Mouse (Mus musculus) hindbrain, embryonic 16.5 days (tissue): ENCODE measurements around the gene Iqschfp. TPM values are rescaled to one million over a fixed set of nuclear protein-coding genes. Genes with fewer than 3 reads are reported as not detected.

ENCODE experiments used
- ATAC-seq: fragments of 200-750 bp; cut with Nextera tagmentation; 2 replicates; pipeline ENCODE4 v1.8.0; 2017; ENCODE audit warnings: moderate TSS enrichment, moderate library complexity
- H3K27ac ChIP-seq: fragments of 300-500 bp; sonication (generic); 2 replicates; pipeline ENCODE4 v1.5.1; 2014; ENCODE audit warnings: low read depth, mild to moderate bottlenecking, control low read depth, low read length, moderate library complexity
- H3K27me3 ChIP-seq: fragments of 300-500 bp; sonication (generic); replicated peaks from 2 replicates; pipeline ENCODE4 v1.6.1; 2014; ENCODE audit warnings: low read length; ENCODE audit not compliant: control insufficient read depth, insufficient read depth
- H3K36me3 ChIP-seq: fragments of 300-500 bp; sonication (generic); 2 replicates; pipeline ENCODE4 v1.6.1; 2014; ENCODE audit warnings: mild to moderate bottlenecking, low read length, moderate library complexity, mixed read lengths; ENCODE audit not compliant: control insufficient read depth, insufficient read depth
- H3K4me1 ChIP-seq: fragments of 300-500 bp; sonication (generic); 2 replicates; pipeline ENCODE4 v1.6.1; 2014; ENCODE audit warnings: low read depth, low read length; ENCODE audit not compliant: control insufficient read depth, insufficient read depth
- H3K4me2 ChIP-seq: fragments of 300-500 bp; sonication (generic); 2 replicates; pipeline ENCODE4 v1.6.1; 2014; ENCODE audit warnings: mild to moderate bottlenecking, low read length, control low read depth, moderate library complexity
- H3K4me3 ChIP-seq: fragments of 300-500 bp; sonication (generic); 2 replicates; pipeline ENCODE4 v1.5.1; 2014; ENCODE audit warnings: mild to moderate bottlenecking, low read length, control low read depth, moderate library complexity
- H3K9ac ChIP-seq: fragments of 300-500 bp; sonication (generic); 2 replicates; pipeline ENCODE4 v1.6.1; 2014; ENCODE audit warnings: low read depth, mild to moderate bottlenecking, control low read depth, low read length, moderate library complexity
- H3K9me3 ChIP-seq: fragments of 300-500 bp; sonication (generic); 2 replicates; pipeline ENCODE4 v1.6.1; 2014; ENCODE audit warnings: mild to moderate bottlenecking, low read length, moderate library complexity; ENCODE audit not compliant: control insufficient read depth
- WGBS: fragments of 180-500 bp; shearing (Covaris S2); extraction: QIAGEN DNeasy Blood & Tissue Kit; methylation state at CpG from one replicate; pipeline ENCODE4 v1.1.7; 2014; 5-methylcytosine and 5-hydroxymethylcytosine counted together
- polyA plus RNA-seq: library from polyadenylated mRNA; unstranded; fragments of >200 nt; fragmentation: Nextera tagmentation; extraction: Ambion mirVana; gene quantifications from 2 replicates; pipeline ENCODE4 v1.2.1, GENCODE M21; 2015

Iqschfp gene
- polyA plus RNA-seq, 1 experiment from 2014 or later, result 4.8 TPM

DNA sequence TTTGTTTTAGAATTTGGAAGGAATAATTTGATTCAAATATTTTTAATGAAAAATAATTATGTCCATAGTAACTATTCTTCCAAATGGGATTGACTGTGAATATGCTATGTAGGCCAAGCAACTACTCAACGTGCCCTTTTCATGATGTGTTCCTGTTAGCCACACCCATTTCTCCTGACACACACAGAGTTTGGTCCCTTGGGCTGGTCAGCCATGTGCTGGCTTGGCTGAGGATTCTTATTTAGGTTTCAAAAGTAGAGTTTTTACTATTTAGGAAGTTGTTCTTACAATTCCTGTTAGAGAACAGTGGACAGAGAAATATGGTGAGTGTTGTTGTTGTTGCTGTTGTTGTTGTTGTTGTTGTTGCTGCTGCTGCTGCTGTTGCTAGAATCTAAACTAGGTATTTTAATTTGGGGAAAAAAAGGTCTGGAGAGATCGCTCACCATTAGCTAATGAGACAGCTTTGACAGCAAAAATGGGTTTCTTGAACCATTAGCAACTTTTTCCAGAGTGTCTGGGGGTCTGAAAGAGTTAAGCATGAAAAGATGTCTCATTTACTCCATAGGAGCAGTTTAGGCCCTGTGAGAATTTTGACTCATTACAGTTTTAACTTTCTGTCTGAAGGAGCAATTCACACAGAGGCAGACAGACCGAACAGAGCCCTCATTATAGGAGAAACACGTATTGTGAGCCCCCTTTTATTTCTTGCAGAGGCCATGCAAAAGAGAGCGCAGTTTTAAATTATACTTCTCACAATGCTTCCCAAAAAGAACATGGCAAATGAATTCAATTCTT is 247.0 kb downstream of the Iqschfp start:
- Histone ChIP-seq H3K4me2 (no peak overlapping the region), H3K9me3 (no peaks in the 10 kb centered on the region), H3K27me3 (no peaks in the 10 kb centered on the region), H3K27ac (no peak overlapping the region), H3K36me3 (no peaks in the 10 kb centered on the region), H3K4me3 (no peak overlapping the region), H3K4me1 (no peaks in the 10 kb centered on the region), H3K9ac (no peak overlapping the region)
- no peak for ATAC-seq
- WGBS, result 48% methylated on average over 5 of the region's 5 CpGs

DNA sequence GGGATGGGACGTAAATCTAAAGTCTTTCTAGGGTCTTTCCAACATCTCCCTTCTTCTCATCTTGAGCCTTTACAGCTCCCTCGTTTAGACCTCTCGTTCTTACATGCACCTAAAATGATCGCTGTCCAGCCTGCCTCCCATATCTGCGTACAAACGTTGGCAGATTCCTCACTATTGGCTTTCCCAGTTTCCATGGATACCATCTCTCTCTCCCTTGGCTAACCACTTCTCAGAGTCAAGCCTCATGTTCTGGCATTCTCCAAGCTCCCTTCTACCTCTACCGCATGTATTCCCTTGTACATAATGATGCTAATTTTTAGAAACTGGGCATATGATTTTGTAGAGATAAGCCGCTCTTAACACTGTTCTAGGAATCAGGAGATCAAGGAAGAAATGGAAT is 258.7 kb downstream of the Iqschfp start:
- no peak for ATAC-seq
- Histone ChIP-seq H3K27ac (no peak overlapping the region), H3K27me3 (no peaks in the 10 kb centered on the region), H3K4me1 (no peaks in the 10 kb centered on the region), H3K9me3 (no peaks in the 10 kb centered on the region), H3K9ac (no peak overlapping the region), H3K4me3 (no peak overlapping the region), H3K4me2 (no peak overlapping the region), H3K36me3 (no peaks in the 10 kb centered on the region)
- WGBS, result 78% methylated on average over 8 of the region's 8 CpGs

DNA sequence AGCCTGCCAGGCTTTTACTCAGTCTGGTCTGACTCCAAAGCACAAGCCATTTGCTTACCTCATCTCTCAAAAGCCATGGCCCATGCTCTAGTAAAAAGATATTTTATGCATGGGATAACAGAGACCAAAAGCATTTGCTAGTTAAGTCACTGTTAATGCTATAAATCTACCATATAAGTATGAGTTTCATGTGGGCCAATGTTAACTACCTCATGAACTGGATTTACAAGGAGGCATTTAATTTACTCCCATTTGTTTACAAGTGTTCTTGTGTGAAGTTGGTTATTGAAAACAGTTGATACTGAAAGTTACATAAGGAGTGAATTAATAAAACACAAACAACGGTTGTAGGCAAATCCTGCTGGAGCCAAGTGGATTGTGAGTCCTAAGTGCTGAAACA is 268.1 kb downstream of the Iqschfp start:
- Histone ChIP-seq H3K27me3 (no peaks in the 10 kb centered on the region), H3K4me3 (no peak overlapping the region)
- 90% methylated on average over 1 of the region's 1 CpGs for WGBS

DNA sequence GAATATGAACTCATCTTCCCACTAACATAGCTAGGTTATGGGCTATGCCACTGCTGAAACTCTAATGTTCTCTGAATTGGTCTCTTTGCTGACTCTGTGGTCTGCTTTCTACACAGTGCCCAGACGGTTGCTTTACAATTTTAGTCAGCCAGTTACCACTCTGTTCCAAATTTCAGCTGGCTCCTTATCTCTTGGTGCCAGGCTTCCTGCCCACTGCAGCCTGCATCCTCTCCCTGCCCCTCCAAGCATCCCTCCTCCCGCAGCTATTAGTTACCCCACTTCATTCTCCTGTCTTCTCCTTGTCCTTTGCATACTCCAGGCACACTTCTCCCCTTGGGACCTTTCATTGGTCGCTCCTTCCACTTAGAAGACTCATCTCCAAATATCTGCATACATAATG is 268.7 kb downstream of the Iqschfp start:
- Histone ChIP-seq H3K4me2 (no peak overlapping the region), H3K27ac (no peak overlapping the region), H3K27me3 (no peaks in the 10 kb centered on the region), H3K9me3 (no peaks in the 10 kb centered on the region), H3K4me1 (no peaks in the 10 kb centered on the region), H3K4me3 (no peak overlapping the region), H3K36me3 (no peaks in the 10 kb centered on the region), H3K9ac (no peak overlapping the region)
- ATAC-seq, result no peak
- 76% methylated on average over 3 of the region's 3 CpGs for WGBS

More for the DNA sequence above, 268.1 kb downstream of the Iqschfp start:
- Histone ChIP-seq H3K9ac (no peak overlapping the region), H3K36me3 (no peaks in the 10 kb centered on the region), H3K4me1 (no peaks in the 10 kb centered on the region), H3K9me3 (no peaks in the 10 kb centered on the region), H3K4me2 (no peak overlapping the region), H3K27ac (no peak overlapping the region)
- ATAC-seq, result no peak

DNA sequence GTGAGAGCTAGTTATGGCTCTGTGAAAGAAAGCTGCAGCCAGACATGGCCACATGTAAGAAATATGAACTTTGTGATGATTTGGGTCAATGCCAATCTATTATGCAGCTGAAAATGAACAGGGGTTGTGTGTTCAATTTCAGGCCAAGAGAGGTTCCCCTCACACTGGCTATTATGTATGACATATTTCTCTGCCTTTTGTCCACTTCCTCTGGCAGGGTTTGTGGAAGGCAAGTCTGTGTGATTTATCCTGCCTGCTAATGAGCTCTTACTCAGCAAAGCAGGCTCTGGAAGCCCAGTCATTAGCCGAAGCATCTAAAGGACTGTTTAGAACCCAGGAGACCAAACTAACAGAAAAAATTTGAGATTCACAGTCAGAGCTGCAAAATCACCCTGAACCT is 286.2 kb downstream of the Iqschfp start:
- Histone ChIP-seq H3K9ac (no peak overlapping the region), H3K4me3 (no peak overlapping the region), H3K27me3 (no peaks in the 10 kb centered on the region), H3K27ac (no peak overlapping the region), H3K9me3 (no peaks in the 10 kb centered on the region), H3K36me3 (no peaks in the 10 kb centered on the region), H3K4me2 (no peak overlapping the region), H3K4me1 (no peaks in the 10 kb centered on the region)
- WGBS, result 55% methylated on average over 1 of the region's 1 CpGs
- ATAC-seq, result 0 out of 2 replicates have a peak, but pooled peaks have one; percentile 63

DNA sequence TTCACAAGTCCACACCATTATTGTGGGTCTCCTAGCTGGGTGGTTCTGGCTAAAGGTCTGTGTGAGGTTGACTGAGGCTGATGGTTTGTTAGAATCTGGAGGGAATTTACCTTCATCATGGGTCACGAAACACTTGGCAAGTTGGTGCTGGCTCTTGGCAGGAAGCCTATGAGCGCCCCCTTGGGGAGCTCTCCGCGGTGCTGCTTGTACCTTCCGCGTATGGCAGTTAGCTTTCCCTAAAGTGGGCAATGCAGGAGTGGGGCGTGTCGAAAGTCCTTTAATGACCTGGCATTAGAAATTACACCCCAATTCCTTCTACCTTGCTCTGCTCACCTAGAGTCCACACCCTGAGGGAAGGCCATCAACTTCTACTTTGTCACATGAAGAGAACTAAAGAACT is 295.4 kb downstream of the Iqschfp start:
- Histone ChIP-seq H3K9ac (no peak overlapping the region), H3K27ac (no peak overlapping the region), H3K27me3 (no peaks in the 10 kb centered on the region), H3K36me3 (no peaks in the 10 kb centered on the region), H3K4me3 (no peak overlapping the region), H3K9me3 (no peaks in the 10 kb centered on the region), H3K4me1 (no peaks in the 10 kb centered on the region), H3K4me2 (no peak overlapping the region)
- WGBS, result 66% methylated on average over 8 of the region's 8 CpGs
- no peak for ATAC-seq

DNA sequence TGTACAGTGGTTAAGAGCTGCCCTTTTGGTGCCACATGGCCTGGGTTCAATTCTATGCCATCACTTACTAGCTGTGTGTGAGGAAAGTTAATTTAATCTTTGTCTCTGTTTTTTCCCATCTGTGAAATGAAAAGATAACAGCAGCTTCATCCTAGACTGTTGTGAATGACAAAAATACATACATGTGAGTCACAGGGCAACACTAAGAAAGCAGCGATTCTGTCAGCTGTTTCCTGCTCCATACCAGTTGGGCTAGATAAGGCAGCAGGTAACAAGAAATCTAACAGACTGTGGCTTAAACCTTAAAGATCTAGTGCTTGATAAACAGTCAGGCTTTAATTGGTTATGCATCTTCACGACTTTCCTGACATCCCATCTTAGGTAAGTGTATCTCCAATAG is 297.1 kb downstream of the Iqschfp start:
- Histone ChIP-seq H3K27me3 (no peaks in the 10 kb centered on the region), H3K36me3 (no peaks in the 10 kb centered on the region), H3K9me3 (no peaks in the 10 kb centered on the region), H3K4me1 (no peaks in the 10 kb centered on the region), H3K27ac (no peak overlapping the region), H3K4me3 (no peak overlapping the region), H3K4me2 (no peak overlapping the region), H3K9ac (no peak overlapping the region)
- ATAC-seq, result no peak
- 88% methylated on average over 2 of the region's 2 CpGs for WGBS

DNA sequence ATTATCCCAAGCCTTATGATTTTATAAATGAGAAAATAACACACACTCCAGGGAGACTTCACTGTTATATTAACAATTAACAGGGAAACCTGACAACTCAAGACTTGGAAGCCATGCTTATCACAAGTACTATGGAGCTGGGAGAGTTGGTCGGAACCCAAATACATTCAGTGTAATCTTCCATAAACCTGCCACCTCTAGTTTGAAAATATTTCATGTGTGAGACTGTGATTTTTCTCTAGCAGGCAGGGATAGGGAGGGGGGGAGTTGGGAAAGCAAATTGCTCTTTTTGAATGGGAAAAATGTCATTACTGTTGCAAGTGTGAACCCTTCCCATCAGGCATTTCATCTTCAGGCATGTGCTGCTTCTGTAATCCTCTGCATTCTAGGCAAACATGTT is 304.9 kb downstream of the Iqschfp start:
- WGBS, result 83% methylated on average over 1 of the region's 1 CpGs
- no peak for ATAC-seq
- Histone ChIP-seq H3K4me2 (no peak overlapping the region), H3K4me1 (no peaks in the 10 kb centered on the region), H3K36me3 (no peaks in the 10 kb centered on the region), H3K9me3 (no peaks in the 10 kb centered on the region), H3K27ac (no peak overlapping the region), H3K9ac (no peak overlapping the region), H3K27me3 (no peaks in the 10 kb centered on the region), H3K4me3 (no peak overlapping the region)

DNA sequence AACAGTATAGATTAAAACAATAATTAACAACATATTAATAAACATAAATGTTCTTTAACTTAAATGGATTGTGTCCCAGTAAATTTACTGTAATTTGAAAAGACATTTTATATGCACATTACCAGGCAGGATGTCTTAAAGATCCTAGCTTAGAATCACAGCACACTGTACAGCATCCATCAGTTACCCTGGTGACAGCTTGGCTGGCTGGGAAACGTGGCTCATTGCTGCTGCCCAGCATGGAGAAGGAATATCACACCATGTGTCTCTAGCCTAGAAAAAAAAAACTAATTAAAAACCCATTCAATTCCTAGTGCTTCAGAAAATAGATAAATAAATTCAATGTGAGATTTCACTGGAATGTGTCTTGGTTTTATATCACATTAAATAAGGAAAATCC is 309.2 kb downstream of the Iqschfp start:
- H3K4me2 ChIP-seq, result no peak overlapping the region
- peak; percentile 76 for ATAC-seq
- peaks cover 2% of the 10 kb centered on the region; the same call in 1 of the 2 replicates for H3K4me1 ChIP-seq
- H3K36me3 ChIP-seq, result no peaks in the 10 kb centered on the region
- H3K9ac ChIP-seq, result no peak overlapping the region
- WGBS, result 0% methylated on average over 1 of the region's 1 CpGs
- no peak overlapping the region for H3K4me3 ChIP-seq
- no peaks in the 10 kb centered on the region for H3K9me3 ChIP-seq
- no peak overlapping the region for H3K27ac ChIP-seq
- no peaks in the 10 kb centered on the region for H3K27me3 ChIP-seq
